Mouse (Mus musculus) MEL (cell line): ENCODE data around the gene Gale.
"Not testable (repeated sequence)": the region's sequence is repeated elsewhere in the genome, so short reads cannot be mapped to it uniquely, and the experiment has no call there.

Source experiments
- CHD2 ChIP-seq: IDR thresholded peaks from 2 replicates; pipeline ENCODE4 v1.6.1; 2011; ENCODE audit warnings: low read length, improper control_type of control experiment
- CTCF ChIP-seq, 3 experiments: IDR thresholded peaks in 2 of 3; conservative IDR thresholded peaks in 1 of 3; 2 replicates each; pipeline ENCODE4 v1.5.1; 2011 to 2012; ENCODE audit warnings: low read length in 3 of 3, low read depth in 2 of 3, mild to moderate bottlenecking in 2 of 3, improper control_type of control experiment in 1 of 3, inconsistent platforms in 1 of 3, mixed read lengths in 1 of 3, moderate library complexity in 1 of 3; ENCODE audit not compliant: control insufficient read depth in 1 of 3, insufficient read depth in 1 of 3, poor library complexity in 1 of 3, severe bottlenecking in 1 of 3
- EP300 ChIP-seq, 2 experiments: IDR thresholded peaks; 2 replicates each; pipeline ENCODE4 v1.6.1; 2011; ENCODE audit warnings: improper control_type of control experiment in 2 of 2, low read length in 2 of 2, low read depth in 1 of 2, mild to moderate bottlenecking in 1 of 2
- GATA1 ChIP-seq: IDR thresholded peaks from 2 replicates; pipeline ENCODE4 v1.6.1; 2011; ENCODE audit warnings: low read depth, low read length, improper control_type of control experiment
- MAZ ChIP-seq: IDR thresholded peaks from 2 replicates; pipeline ENCODE4 v1.6.1; 2012; ENCODE audit warnings: low read depth, mild to moderate bottlenecking, inconsistent platforms, low read length, improper control_type of control experiment
- MYC ChIP-seq: IDR thresholded peaks from 2 replicates; pipeline ENCODE4 v1.6.1; 2011; ENCODE audit warnings: low read depth, mild to moderate bottlenecking, low read length, improper control_type of control experiment, moderate library complexity
- POLR2A ChIP-seq, 2 experiments: IDR thresholded peaks; 2 replicates each; pipeline ENCODE4 v1.6.1; 2011 to 2012; ENCODE audit warnings: low read length in 2 of 2, mild to moderate bottlenecking in 2 of 2, control low read depth in 1 of 2, improper control_type of control experiment in 1 of 2, low read depth in 1 of 2, moderate library complexity in 1 of 2; ENCODE audit not compliant: control insufficient read depth in 1 of 2, insufficient read depth in 1 of 2, poor library complexity in 1 of 2

- not testable (repeated sequence) for TF ChIP-seq POLR2A (IDR thresholded peaks at IDR 0.05; ENCODE audit: control insufficient read depth in 1 of 2, insufficient read depth in 1 of 2, low read depth in 1 of 2, low read length in 2 of 2, poor library complexity in 1 of 2); CTCF (IDR thresholded peaks at IDR 0.05 in 2 of 3, conservative IDR thresholded peaks at IDR 0.05 in 1 of 3; ENCODE audit: control insufficient read depth in 1 of 3, insufficient read depth in 1 of 3, low read depth in 2 of 3, low read length in 3 of 3, poor library complexity in 1 of 3, severe bottlenecking in 1 of 3); MYC; CHD2; MAZ; EP300 (IDR thresholded peaks at IDR 0.05; ENCODE audit: low read depth in 1 of 2, low read length in 2 of 2); GATA1
Observed at GRCm38 (mm10) chr4:135980223-135980622, 16.7 kb downstream of the Gale start.
